Mouse (Mus musculus) limb, embryonic 11.5 days (tissue): ENCODE data around the gene Cacnb4. TPM values are rescaled to one million over a fixed set of nuclear protein-coding genes. Genes with fewer than 3 reads are reported as not detected.

Experiments
- ATAC-seq: fragments of 200-750 bp; cut with Nextera tagmentation; 2 replicates; pipeline ENCODE4 v1.8.0; 2017; ENCODE audit warnings: low read depth; ENCODE audit not compliant: insufficient number of reproducible peaks, low FRiP score, low TSS enrichment
- DNase-seq: peaks from one replicate; pipeline ENCODE4 v3.0.0-alpha.2; 2015; ENCODE audit warnings: low spot score
- H3K27ac ChIP-seq: fragments of 300-500 bp; sonication (generic); replicated peaks from 2 replicates; pipeline ENCODE4 v1.5.1; 2014; ENCODE audit warnings: low read depth, mild to moderate bottlenecking, low read length
- H3K27me3 ChIP-seq: fragments of 300-500 bp; sonication (generic); 2 replicates; pipeline ENCODE4 v1.6.1; 2014; ENCODE audit warnings: mild to moderate bottlenecking, low read length, mixed read lengths; ENCODE audit not compliant: control insufficient read depth, insufficient read depth
- H3K36me3 ChIP-seq: fragments of 300-500 bp; sonication (generic); 2 replicates; pipeline ENCODE4 v1.6.1; 2014; ENCODE audit warnings: mild to moderate bottlenecking, low read length, moderate library complexity, mixed read lengths; ENCODE audit not compliant: control insufficient read depth, insufficient read depth
- H3K4me1 ChIP-seq: fragments of 300-500 bp; sonication (generic); 2 replicates; pipeline ENCODE4 v1.6.1; 2014; ENCODE audit warnings: low read length, mixed read lengths; ENCODE audit not compliant: control insufficient read depth, insufficient read depth
- H3K4me2 ChIP-seq: fragments of 300-500 bp; sonication (generic); 2 replicates; pipeline ENCODE4 v1.6.1; 2014; ENCODE audit warnings: low read depth, mild to moderate bottlenecking, moderate library complexity; ENCODE audit not compliant: severe bottlenecking
- H3K4me3 ChIP-seq: fragments of 300-500 bp; sonication (generic); 2 replicates; pipeline ENCODE4 v1.5.1; 2014; ENCODE audit warnings: low read depth, low read length
- H3K9ac ChIP-seq: fragments of 300-500 bp; sonication (generic); 2 replicates; pipeline ENCODE4 v1.6.1; 2014; ENCODE audit warnings: mild to moderate bottlenecking, low read length
- H3K9me3 ChIP-seq: fragments of 300-500 bp; sonication (generic); 2 replicates; pipeline ENCODE4 v1.6.1; 2016; ENCODE audit warnings: low read length; ENCODE audit not compliant: control insufficient read depth
- WGBS: fragments of 180-500 bp; shearing (Covaris S2); extraction: QIAGEN DNeasy Blood & Tissue Kit; methylation state at CpG from one replicate; pipeline ENCODE4 v1.1.7; 2014; 5-methylcytosine and 5-hydroxymethylcytosine counted together
- polyA plus RNA-seq: library from polyadenylated mRNA; unstranded; fragments of >200 nt; fragmentation: Nextera tagmentation; extraction: Ambion mirVana; gene quantifications from 2 replicates; pipeline ENCODE4 v1.2.1, GENCODE M21; 2014

Gene Cacnb4
- polyA plus RNA-seq, 1 experiment from 2014 or later, result 0.52 TPM

- H3K4me2 ChIP-seq, result no peak overlapping the region
- WGBS, result 76% methylated on average over 5 of the region's 5 CpGs
- DNase-seq, result no peak
Measured at GRCm38 (mm10) chr2:52607857-52608485, 68.7 kb downstream of the Cacnb4 start.

GRCm38 (mm10) chr2:52606331-52606730 lies 70.3 kb downstream of the Cacnb4 start:
- no peaks in the 10 kb centered on the region for H3K9me3 ChIP-seq
- no peak for ATAC-seq
- no peak overlapping the region for H3K4me2 ChIP-seq
- no peak overlapping the region for H3K4me3 ChIP-seq
- no peak overlapping the region for H3K27ac ChIP-seq
- H3K27me3 ChIP-seq, result no peaks in the 10 kb centered on the region
- H3K36me3 ChIP-seq, result no peaks in the 10 kb centered on the region
- WGBS, result 91% methylated on average over 4 of the region's 4 CpGs
- no peaks in the 10 kb centered on the region for H3K4me1 ChIP-seq
- DNase-seq, result no peak
- H3K9ac ChIP-seq, result no peak overlapping the region

More at GRCm38 (mm10) chr2:52607857-52608485, 68.7 kb downstream of the Cacnb4 start:
- H3K27ac ChIP-seq, result no peak overlapping the region
- H3K36me3 ChIP-seq, result no peaks in the 10 kb centered on the region
- H3K4me3 ChIP-seq, result no peak overlapping the region
- ATAC-seq, result no peak
- no peak overlapping the region for H3K9ac ChIP-seq
- H3K9me3 ChIP-seq, result no peaks in the 10 kb centered on the region
- H3K4me1 ChIP-seq, result no peaks in the 10 kb centered on the region
- H3K27me3 ChIP-seq, result no peaks in the 10 kb centered on the region

- Histone ChIP-seq H3K27me3 (no peaks in the 10 kb centered on the region), H3K9me3 (no peaks in the 10 kb centered on the region), H3K4me3 (no peak overlapping the region), H3K9ac (no peak overlapping the region), H3K36me3 (no peaks in the 10 kb centered on the region), H3K27ac (no peak overlapping the region), H3K4me2 (no peak overlapping the region), H3K4me1 (no peaks in the 10 kb centered on the region)
- ATAC-seq (no peak), DNase-seq (peak; percentile 78)
- 17% methylated on average over 4 of the region's 4 CpGs for WGBS
Measured at GRCm38 (mm10) chr2:52605321-52605720, 71.3 kb downstream of the Cacnb4 start.

GRCm38 (mm10) chr2:52604651-52605020 lies 72.0 kb downstream of the Cacnb4 start:
- no peaks in the 10 kb centered on the region for H3K9me3 ChIP-seq
- H3K4me2 ChIP-seq, result no peak overlapping the region
- H3K4me3 ChIP-seq, result no peak overlapping the region
- 80% methylated on average over 8 of the region's 8 CpGs for WGBS
- DNase-seq (no peak), ATAC-seq (no peak)
- no peaks in the 10 kb centered on the region for H3K36me3 ChIP-seq
- no peak overlapping the region for H3K9ac ChIP-seq
- H3K27me3 ChIP-seq, result no peaks in the 10 kb centered on the region
- H3K4me1 ChIP-seq, result no peaks in the 10 kb centered on the region
- no peak overlapping the region for H3K27ac ChIP-seq

- no peak overlapping the region for H3K4me3 ChIP-seq
- ATAC-seq, result no peak
- 88% methylated on average over 11 of the region's 11 CpGs for WGBS
Measured at GRCm38 (mm10) chr2:52603935-52604650, 72.5 kb downstream of the Cacnb4 start.

GRCm38 (mm10) chr2:52603421-52603820 lies 73.2 kb downstream of the Cacnb4 start:
- H3K9me3 ChIP-seq, result no peaks in the 10 kb centered on the region
- DNase-seq (no peak), ATAC-seq (no peak)
- 87% methylated on average over 6 of the region's 6 CpGs for WGBS
- no peaks in the 10 kb centered on the region for H3K36me3 ChIP-seq
- no peak overlapping the region for H3K4me2 ChIP-seq
- no peaks in the 10 kb centered on the region for H3K4me1 ChIP-seq
- no peaks in the 10 kb centered on the region for H3K27me3 ChIP-seq
- H3K27ac ChIP-seq, result no peak overlapping the region
- H3K4me3 ChIP-seq, result no peak overlapping the region
- H3K9ac ChIP-seq, result no peak overlapping the region

More at GRCm38 (mm10) chr2:52603935-52604650, 72.5 kb downstream of the Cacnb4 start:
- H3K36me3 ChIP-seq, result no peaks in the 10 kb centered on the region
- H3K4me1 ChIP-seq, result no peaks in the 10 kb centered on the region
- H3K9ac ChIP-seq, result no peak overlapping the region
- no peak for DNase-seq
- no peaks in the 10 kb centered on the region for H3K9me3 ChIP-seq
- no peak overlapping the region for H3K4me2 ChIP-seq
- no peaks in the 10 kb centered on the region for H3K27me3 ChIP-seq
- H3K27ac ChIP-seq, result no peak overlapping the region

GRCm38 (mm10) chr2:52602921-52603320 lies 73.7 kb downstream of the Cacnb4 start:
- no peaks in the 10 kb centered on the region for H3K36me3 ChIP-seq
- DNase-seq, result no peak

GRCm38 (mm10) chr2:52602228-52602627 lies 74.4 kb downstream of the Cacnb4 start:
- no peaks in the 10 kb centered on the region for H3K4me1 ChIP-seq
- DNase-seq (no peak), ATAC-seq (no peak)
- WGBS, result 89% methylated on average over 2 of the region's 2 CpGs
- no peaks in the 10 kb centered on the region for H3K36me3 ChIP-seq
- H3K4me2 ChIP-seq, result no peak overlapping the region
- H3K27me3 ChIP-seq, result no peaks in the 10 kb centered on the region
- H3K9me3 ChIP-seq, result no peaks in the 10 kb centered on the region
- no peak overlapping the region for H3K4me3 ChIP-seq
- H3K9ac ChIP-seq, result no peak overlapping the region
- no peak overlapping the region for H3K27ac ChIP-seq

More at GRCm38 (mm10) chr2:52602921-52603320, 73.7 kb downstream of the Cacnb4 start:
- Histone ChIP-seq H3K27ac (no peak overlapping the region), H3K27me3 (no peaks in the 10 kb centered on the region), H3K4me2 (no peak overlapping the region), H3K4me1 (no peaks in the 10 kb centered on the region), H3K9me3 (no peaks in the 10 kb centered on the region), H3K4me3 (no peak overlapping the region), H3K9ac (no peak overlapping the region)
- ATAC-seq, result no peak
- 95% methylated on average over 8 of the region's 8 CpGs for WGBS
